Mouse (Mus musculus): ENCODE measurements around the gene Abhd12b. TPM values are rescaled to one million over a fixed set of nuclear protein-coding genes. Genes with fewer than 3 reads are reported as not detected.
A peak's percentile ranks its signal among the peaks of the same experiment; 100 is the strongest.
"Not testable (repeated sequence)": the region's sequence is repeated elsewhere in the genome, so short reads cannot be mapped to it uniquely, and the experiment has no call there.

Abhd12b gene
- polyA plus RNA-seq, 1 experiment from 2014 or later, result 0.33 TPM

GRCm38 (mm10) chr12:70144106-70144587 is 9.8 kb upstream of the Abhd12b start:
- not testable (repeated sequence) for H3K36me3 ChIP-seq (ENCODE audit: control insufficient read depth, insufficient read depth, low read length); H3K4me1 ChIP-seq (ENCODE audit: control insufficient read depth, insufficient read depth, low read length); H3K9me3 ChIP-seq (ENCODE audit: control insufficient read depth, low read depth, low read length); H3K9ac ChIP-seq (replicated peaks; ENCODE audit: low read depth, low read length); H3K4me2 ChIP-seq (replicated peaks; ENCODE audit: low read depth, low read length); H3K4me3 ChIP-seq (ENCODE audit: low read depth, low read length); H3K27me3 ChIP-seq (ENCODE audit: control insufficient read depth, insufficient read depth, low read length)
- peak overlapping the region; percentile 93 for H3K27ac ChIP-seq (ENCODE audit: low read length)
- 3% methylated on average over 3 of the region's 3 CpGs for WGBS
- ATAC-seq (ENCODE audit: insufficient number of reproducible peaks, insufficient read depth, low FRiP score, low read depth), result peak; percentile 83

DNA sequence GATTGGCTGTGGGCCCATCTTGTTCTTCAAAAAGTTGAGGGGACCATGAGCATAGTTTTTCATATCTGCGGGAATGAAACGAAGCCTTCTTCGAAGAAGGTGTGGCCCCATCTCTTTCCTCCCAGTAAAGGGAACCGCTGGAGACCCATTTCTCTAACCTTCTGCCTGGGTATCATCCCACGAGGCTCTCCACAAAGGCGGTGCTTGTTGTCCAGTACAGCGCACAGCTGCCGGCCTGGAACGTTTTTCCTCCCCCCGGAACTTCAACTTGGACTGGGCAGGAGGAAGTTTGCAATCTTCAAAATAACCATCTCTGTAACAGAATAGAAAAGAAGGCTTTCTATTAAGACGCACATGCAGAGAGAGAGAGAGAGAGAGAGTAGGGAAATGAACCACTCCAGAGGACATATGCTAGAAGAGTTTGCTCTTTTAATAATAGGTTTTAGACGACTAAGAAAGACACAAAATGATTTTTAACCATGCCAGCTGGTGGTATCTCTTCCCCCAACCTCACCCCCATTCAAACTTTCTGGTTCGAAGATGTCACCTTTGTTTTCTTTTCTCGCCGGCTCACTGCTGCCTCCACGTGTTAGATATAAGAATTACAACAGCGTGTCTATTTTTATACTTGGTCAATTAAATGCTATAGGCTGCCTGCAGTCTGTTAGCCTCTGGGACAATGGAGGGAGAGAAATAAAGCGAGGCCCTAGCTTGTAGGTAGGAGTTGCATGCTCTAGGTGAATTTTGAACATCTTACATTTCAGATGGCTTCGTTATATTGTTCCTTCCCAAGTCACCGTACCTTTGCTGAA is 9.1 kb upstream of the Abhd12b start:
- WGBS, result 28% methylated on average over 20 of the region's 20 CpGs
- peak overlapping the region; percentile 93 for H3K27ac ChIP-seq (ENCODE audit: low read length)
- no peak overlapping the region for H3K4me3 ChIP-seq (ENCODE audit: low read depth, low read length)
- 0 out of 2 replicates have a peak, but pooled peaks cover 7% of the 10 kb centered on the region for H3K4me1 ChIP-seq (ENCODE audit: control insufficient read depth, insufficient read depth, low read length)
- H3K9me3 ChIP-seq (ENCODE audit: control insufficient read depth, low read depth, low read length), result no peaks in the 10 kb centered on the region
- no peaks in the 10 kb centered on the region for H3K27me3 ChIP-seq (ENCODE audit: control insufficient read depth, insufficient read depth, low read length)
- 0 out of 2 replicates have a peak overlapping the region, but pooled peaks have one; percentile 11 for H3K4me2 ChIP-seq (replicated peaks; ENCODE audit: low read depth, low read length)
- ATAC-seq (ENCODE audit: insufficient number of reproducible peaks, insufficient read depth, low FRiP score, low read depth), result no peak
- no peaks in the 10 kb centered on the region for H3K36me3 ChIP-seq (ENCODE audit: control insufficient read depth, insufficient read depth, low read length)
- no peak overlapping the region for H3K9ac ChIP-seq (replicated peaks; ENCODE audit: low read depth, low read length)

GRCm38 (mm10) chr12:70145586-70145985 is 8.4 kb upstream of the Abhd12b start:
- H3K4me2 ChIP-seq (replicated peaks; ENCODE audit: low read depth, low read length), result no peak overlapping the region
- no peaks in the 10 kb centered on the region for H3K36me3 ChIP-seq (ENCODE audit: control insufficient read depth, insufficient read depth, low read length)
- H3K4me1 ChIP-seq (ENCODE audit: control insufficient read depth, insufficient read depth, low read length), result 0 out of 2 replicates have a peak, but pooled peaks cover 7% of the 10 kb centered on the region
- WGBS, result 89% methylated on average over 6 of the region's 6 CpGs
- H3K9me3 ChIP-seq (ENCODE audit: control insufficient read depth, low read depth, low read length), result no peaks in the 10 kb centered on the region
- ATAC-seq (ENCODE audit: insufficient number of reproducible peaks, insufficient read depth, low FRiP score, low read depth), result no peak
- H3K4me3 ChIP-seq (ENCODE audit: low read depth, low read length), result no peak overlapping the region
- peak overlapping the region; percentile 93; the same call in 1 of the 2 replicates for H3K27ac ChIP-seq (ENCODE audit: low read length)
- H3K9ac ChIP-seq (replicated peaks; ENCODE audit: low read depth, low read length), result no peak overlapping the region
- no peaks in the 10 kb centered on the region for H3K27me3 ChIP-seq (ENCODE audit: control insufficient read depth, insufficient read depth, low read length)

- 6% methylated on average over 13 of the region's 13 CpGs for WGBS
- Histone ChIP-seq H3K4me2 (replicated peaks; ENCODE audit: low read depth, low read length) (peak overlapping the region; percentile 45), H3K27me3 (ENCODE audit: control insufficient read depth, insufficient read depth, low read length) (no peaks in the 10 kb centered on the region), H3K4me3 (ENCODE audit: low read depth, low read length) (peak overlapping the region; percentile 19), H3K9ac (replicated peaks; ENCODE audit: low read depth, low read length) (no peak overlapping the region), H3K4me1 (ENCODE audit: control insufficient read depth, insufficient read depth, low read length) (0 out of 2 replicates have a peak, but pooled peaks cover 7% of the 10 kb centered on the region), H3K9me3 (ENCODE audit: control insufficient read depth, low read depth, low read length) (no peaks in the 10 kb centered on the region), H3K36me3 (ENCODE audit: control insufficient read depth, insufficient read depth, low read length) (no peaks in the 10 kb centered on the region), H3K27ac (ENCODE audit: low read length) (0 out of 2 replicates have a peak overlapping the region, but pooled peaks have one; percentile 33)
- ATAC-seq (ENCODE audit: insufficient number of reproducible peaks, insufficient read depth, low FRiP score, low read depth), result no peak
These were observed 5.8 kb upstream of the Abhd12b start for GRCm38 (mm10) chr12:70147986-70148630.

DNA sequence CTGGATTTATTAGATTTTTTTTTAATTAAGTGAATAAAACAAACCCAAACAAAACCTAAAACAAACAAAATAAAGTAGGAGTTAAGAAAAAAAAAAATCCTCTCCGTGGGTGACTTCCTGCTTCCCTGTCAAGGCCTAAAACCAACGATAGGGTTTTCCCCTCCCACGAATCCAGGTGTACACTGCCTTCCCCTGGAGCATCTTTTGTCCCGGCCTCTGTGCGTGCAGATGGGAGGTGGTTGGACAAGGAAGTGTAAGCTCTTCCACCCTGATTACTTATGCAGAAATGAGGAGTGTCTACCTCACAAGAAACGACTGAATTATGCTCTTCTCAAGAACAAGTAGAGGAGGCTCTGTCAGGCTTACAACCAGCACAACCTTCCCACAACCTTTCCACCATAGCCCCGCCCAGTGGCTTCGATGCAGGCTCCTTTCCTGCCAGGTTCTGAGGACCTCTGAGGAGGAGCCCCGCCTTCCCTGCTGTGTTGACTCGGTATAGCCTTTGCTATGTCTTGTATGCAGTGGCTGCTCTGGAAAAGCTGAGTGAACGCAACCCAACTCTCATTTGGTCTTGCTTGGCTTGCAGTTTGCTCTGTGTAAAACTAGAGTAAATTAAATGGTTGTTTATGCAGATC is 5.2 kb upstream of the Abhd12b start:
- Histone ChIP-seq H3K36me3 (ENCODE audit: control insufficient read depth, insufficient read depth, low read length) (no peaks in the 10 kb centered on the region), H3K9me3 (ENCODE audit: control insufficient read depth, low read depth, low read length) (no peaks in the 10 kb centered on the region), H3K4me1 (ENCODE audit: control insufficient read depth, insufficient read depth, low read length) (0 out of 2 replicates have a peak, but pooled peaks cover 7% of the 10 kb centered on the region), H3K27me3 (ENCODE audit: control insufficient read depth, insufficient read depth, low read length) (no peaks in the 10 kb centered on the region), H3K4me2 (replicated peaks; ENCODE audit: low read depth, low read length) (peak overlapping the region; percentile 45), H3K4me3 (ENCODE audit: low read depth, low read length) (0 out of 2 replicates have a peak overlapping the region, but pooled peaks have one; percentile 19), H3K27ac (ENCODE audit: low read length) (0 out of 2 replicates have a peak overlapping the region, but pooled peaks have one; percentile 33), H3K9ac (replicated peaks; ENCODE audit: low read depth, low read length) (no peak overlapping the region)
- WGBS, result 18% methylated on average over 11 of the region's 11 CpGs
- ATAC-seq (ENCODE audit: insufficient number of reproducible peaks, insufficient read depth, low FRiP score, low read depth), result no peak

- no peak for ATAC-seq (ENCODE audit: insufficient number of reproducible peaks, insufficient read depth, low FRiP score, low read depth)
- 75% methylated on average over 6 of the region's 6 CpGs for WGBS
- H3K4me1 ChIP-seq (ENCODE audit: control insufficient read depth, insufficient read depth, low read length), result no peaks in the 10 kb centered on the region; the same call in 1 of the 2 replicates
- H3K4me2 ChIP-seq (replicated peaks; ENCODE audit: low read depth, low read length), result no peak overlapping the region
- H3K4me3 ChIP-seq (ENCODE audit: low read depth, low read length), result no peak overlapping the region
- no peaks in the 10 kb centered on the region for H3K27me3 ChIP-seq (ENCODE audit: control insufficient read depth, insufficient read depth, low read length)
- H3K27ac ChIP-seq (ENCODE audit: low read length), result no peak overlapping the region
- H3K9me3 ChIP-seq (ENCODE audit: control insufficient read depth, low read depth, low read length), result no peaks in the 10 kb centered on the region
- no peaks in the 10 kb centered on the region for H3K36me3 ChIP-seq (ENCODE audit: control insufficient read depth, insufficient read depth, low read length)
- H3K9ac ChIP-seq (replicated peaks; ENCODE audit: low read depth, low read length), result no peak overlapping the region
These were observed 2.3 kb downstream of the Abhd12b start for GRCm38 (mm10) chr12:70156222-70156621.

- Histone ChIP-seq H3K4me1 (ENCODE audit: control insufficient read depth, insufficient read depth, low read length) (no peaks in the 10 kb centered on the region; the same call in 1 of the 2 replicates), H3K9me3 (ENCODE audit: control insufficient read depth, low read depth, low read length) (no peaks in the 10 kb centered on the region), H3K4me3 (ENCODE audit: low read depth, low read length) (no peak overlapping the region), H3K27me3 (ENCODE audit: control insufficient read depth, insufficient read depth, low read length) (no peaks in the 10 kb centered on the region), H3K4me2 (replicated peaks; ENCODE audit: low read depth, low read length) (no peak overlapping the region), H3K27ac (ENCODE audit: low read length) (no peak overlapping the region), H3K36me3 (ENCODE audit: control insufficient read depth, insufficient read depth, low read length) (no peaks in the 10 kb centered on the region), H3K9ac (replicated peaks; ENCODE audit: low read depth, low read length) (no peak overlapping the region)
- 60% methylated on average over 5 of the region's 5 CpGs for WGBS
- no peak for ATAC-seq (ENCODE audit: insufficient number of reproducible peaks, insufficient read depth, low FRiP score, low read depth)
These were observed 3.5 kb downstream of the Abhd12b start for GRCm38 (mm10) chr12:70157292-70158066.
